Mouse (Mus musculus) CD4-positive helper T cell, adult 2 months (primary cell): ENCODE results near the gene Ncf4.

Experiments used
- DNase-seq: peaks from one replicate; pipeline ENCODE4 v3.0.0-alpha.2; 2012; ENCODE audit warnings: low read depth, missing footprints, low spot score

Gene Ncf4

DNA sequence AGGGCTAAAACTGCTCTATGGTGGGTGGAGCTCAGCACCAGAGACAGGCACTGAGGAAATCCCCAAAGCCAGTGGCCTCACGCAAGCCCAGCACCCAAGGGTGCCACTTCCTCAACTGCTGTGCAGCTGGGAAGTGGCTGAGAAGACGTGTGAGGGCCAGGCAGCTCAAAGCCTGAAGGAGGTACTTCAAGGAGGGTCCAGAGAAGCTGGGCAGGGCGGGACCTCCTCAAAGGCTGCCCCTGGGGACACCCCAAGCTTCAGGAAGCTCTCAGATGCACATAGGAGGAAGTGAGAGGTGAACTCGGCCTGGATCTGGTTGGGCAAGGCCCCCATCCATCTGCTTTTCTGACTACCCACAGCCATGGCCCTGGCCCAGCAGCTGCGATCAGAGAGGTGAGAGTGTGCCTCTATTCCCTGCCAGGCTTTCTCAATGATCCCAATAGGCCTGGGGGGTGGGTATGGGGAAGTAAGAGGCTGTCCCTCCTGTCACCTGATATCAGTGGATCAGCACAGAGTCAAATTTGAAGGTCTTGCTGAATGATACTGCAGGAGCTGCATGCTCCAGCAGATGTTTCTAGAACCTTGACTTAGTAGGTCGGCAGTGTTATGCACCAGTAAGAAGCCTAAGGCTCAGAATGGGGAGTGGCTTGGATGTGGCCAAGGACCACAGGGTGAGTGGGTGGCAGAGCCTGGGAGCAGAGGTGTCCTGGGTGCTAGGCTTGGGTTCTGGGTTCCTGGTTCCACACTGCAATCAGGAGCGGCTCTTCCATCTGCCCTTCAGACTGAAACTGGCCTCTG lies at the start of gene Ncf4:
TSS of gene Ncf4 (plus strand) at position 107 of the 798 bp plus-strand sequence.
- DNase-seq = peak; percentile 77

DNA sequence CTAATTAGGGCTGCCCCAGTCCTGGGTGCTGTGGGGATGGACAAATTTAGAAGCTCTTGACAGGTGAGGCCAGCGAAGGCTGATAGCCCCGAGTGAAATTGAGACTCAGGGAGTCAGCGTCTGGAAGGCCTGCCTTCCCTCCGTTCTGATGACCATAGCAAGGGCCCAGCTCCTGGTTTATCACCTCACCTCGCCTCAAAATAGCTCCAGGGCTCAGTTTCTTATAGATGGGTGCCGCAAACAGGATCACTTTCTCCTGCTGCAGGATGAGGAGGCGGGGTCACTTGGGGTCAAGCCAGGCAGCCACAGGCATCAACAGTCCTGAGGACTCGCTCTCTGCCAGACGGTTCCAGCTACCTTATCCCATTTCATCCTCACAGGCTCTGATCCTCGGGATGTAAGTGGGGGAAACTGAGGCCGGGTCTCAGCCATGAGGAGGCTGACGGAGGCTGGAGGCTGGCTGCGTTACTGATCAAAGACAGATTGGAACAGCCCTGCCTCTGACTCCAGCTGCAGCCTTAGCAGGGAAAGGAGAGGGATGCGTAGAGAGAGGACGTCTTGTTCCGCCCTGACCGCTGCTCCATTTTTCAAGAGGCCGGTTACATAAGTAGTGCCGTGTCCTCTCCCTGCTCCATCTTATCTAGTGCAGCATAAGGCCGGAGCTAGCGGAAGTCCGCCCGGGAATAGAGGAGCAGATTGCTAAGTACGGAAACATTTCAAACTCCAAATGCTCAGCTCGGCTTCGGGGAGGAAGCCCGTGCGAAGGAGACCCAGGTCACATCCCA lies 49.3 kb upstream of the Ncf4 start:
- no peak for DNase-seq

DNA sequence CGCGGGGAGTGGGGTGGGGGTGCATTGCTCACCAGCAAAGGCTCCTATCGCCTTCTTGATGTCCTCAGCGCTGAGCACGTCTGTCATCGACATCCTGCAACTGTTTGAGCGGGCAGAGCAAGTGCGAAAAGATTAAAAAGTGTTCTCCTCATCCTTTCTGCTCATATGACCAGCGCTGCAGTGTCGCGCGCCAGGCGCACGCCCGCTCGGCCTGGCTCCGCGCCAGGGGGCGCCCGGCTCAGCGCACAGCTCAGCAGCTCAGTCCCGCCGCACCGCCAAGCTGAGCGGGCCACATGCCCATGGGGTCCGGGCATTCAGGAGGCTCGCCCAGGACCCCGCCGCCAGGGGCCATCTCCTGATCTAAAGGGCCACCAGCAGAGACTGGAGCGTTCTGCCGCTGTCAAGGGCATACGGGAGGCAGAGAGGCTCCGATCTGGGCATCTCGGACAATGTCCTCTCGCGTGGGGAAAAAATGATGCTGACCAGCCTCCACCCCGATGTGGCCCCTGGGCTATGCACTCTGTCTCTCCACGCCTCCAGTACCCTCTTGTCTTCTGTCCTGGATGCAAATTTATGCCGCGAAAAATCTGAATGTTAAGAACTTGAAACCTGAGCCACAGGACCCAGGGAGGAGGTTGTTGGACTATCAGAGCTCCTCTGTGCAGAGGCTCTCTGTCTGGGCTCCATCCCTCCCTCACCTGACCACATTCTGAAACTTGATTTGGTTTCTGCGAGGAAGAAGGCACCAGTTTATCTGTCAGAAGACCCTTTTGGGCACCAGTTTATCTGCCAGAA lies 40.4 kb upstream of the Ncf4 start:
- no peak for DNase-seq

DNA sequence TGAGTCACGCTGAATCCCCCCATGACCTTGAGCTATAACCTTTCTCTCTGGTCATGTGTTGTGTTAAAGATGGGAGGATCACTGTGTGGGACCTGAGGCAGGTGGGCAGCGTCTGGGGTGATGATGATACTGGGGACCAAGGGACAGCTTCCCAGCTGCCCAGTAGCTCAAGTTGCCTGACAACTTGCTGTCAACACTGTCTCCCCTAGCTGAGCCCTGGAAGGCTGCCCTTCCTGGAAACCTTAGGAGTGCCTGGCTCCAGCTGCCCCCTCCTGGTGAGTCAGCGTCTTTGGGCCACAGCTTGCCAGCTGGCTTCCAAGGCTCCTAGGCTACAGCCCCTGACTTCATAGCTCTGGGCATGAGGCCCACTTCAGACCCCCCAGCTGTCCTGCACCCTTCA lies 39.4 kb upstream of the Ncf4 start:
- no peak for DNase-seq

DNA sequence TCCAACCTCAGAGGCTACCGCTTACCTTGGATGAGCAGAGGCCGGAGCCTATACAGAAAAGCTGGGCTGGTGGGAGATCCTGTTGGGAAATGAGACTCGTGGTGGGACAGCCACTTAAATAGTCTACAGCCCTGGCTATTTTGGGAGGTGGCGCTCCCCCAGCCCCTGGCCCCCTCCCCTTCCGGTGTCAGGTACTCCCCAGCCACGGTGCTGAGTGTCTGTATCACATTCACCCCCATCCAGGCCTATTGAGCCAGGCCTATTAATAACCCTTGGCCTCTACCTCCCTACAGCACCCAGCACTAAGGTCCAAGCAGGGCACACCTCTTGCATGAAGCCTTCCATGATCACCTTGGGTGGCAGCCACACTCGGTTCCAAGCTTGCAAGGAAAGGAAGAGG lies 38.3 kb upstream of the Ncf4 start, which contains the start of gene Pvalb:
TSS of gene Pvalb (minus strand) at position 89 of the 400 bp plus-strand sequence.
- DNase-seq = no peak

DNA sequence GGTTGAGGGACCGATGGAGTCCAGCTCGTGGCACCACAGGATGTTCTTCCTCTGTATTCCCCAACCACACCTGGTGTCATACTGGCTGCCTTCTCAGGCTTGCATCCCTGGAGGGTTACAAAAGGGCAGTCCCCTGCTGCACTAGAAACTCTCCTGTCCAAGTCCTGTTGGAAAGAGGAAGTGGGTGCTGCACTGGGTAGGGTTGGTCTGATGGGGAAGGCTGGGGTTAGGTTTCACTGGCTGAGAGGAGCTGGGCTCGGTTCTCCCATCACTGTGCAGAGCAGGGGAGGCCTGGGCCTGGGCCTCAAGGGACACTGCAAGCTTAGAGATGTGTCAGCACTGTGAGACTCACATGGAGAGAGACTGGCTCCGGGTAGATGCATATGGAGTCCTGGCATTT lies 34.4 kb upstream of the Ncf4 start:
- no peak for DNase-seq

DNA sequence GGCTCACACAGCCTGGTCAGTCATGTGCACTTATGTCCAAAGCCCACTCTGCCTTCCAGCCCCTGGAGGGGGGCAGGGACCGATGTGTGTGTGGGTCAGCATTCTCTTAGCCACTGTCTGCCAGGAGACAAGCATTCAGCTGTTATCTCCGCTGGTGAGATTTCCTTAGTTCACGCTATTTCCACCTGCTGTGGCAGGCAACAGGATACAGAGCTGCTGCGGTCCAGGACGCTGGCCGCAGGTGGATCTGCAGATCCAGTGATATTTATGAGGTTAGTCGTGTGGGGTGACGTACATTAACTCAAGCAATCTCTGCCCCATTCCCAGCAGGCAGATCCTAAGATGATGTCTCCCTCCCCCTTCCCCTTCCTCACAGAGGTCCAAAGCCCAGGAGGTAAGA lies 33.2 kb upstream of the Ncf4 start:
- no peak for DNase-seq

DNA sequence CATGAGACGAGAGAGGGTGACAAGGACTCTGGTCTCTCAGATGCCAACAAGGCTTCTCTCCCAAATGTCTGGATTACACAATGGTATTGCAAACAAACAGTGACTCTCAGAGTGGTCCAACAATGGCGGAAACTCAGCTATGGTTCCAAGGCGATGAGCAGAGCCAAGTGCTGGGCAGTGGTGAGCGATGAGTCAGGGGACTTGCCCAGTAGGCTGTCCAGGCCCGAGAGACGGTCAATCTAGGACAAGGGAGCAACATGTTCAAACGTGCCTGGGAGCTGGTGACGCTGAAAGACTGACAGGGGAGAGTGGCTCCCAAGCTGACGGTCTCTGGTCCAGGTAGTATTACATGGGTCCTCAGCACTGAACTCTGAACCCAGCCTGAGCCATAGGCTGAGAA lies 29.3 kb upstream of the Ncf4 start:
- no peak for DNase-seq

DNA sequence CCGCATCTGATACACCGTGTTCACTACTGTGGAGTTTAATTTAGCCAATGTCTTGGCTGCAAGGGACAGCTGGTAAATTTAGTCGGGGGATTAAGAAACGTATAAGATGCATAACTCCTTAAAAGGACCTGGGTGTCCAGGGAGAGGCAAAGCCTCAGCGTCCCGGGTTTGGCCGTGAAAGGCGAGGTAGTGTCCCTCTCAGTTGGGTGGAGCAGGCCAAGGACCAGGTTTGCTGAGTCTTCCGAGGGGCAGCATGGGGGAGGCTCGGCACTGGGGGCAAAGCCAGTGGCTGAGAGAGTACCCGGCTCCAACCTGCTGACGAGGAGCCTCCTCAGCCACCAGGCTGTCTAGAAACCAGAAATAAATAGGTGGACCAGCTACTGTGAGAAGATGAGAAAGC lies 16.8 kb upstream of the Ncf4 start:
- DNase-seq = no peak

DNA sequence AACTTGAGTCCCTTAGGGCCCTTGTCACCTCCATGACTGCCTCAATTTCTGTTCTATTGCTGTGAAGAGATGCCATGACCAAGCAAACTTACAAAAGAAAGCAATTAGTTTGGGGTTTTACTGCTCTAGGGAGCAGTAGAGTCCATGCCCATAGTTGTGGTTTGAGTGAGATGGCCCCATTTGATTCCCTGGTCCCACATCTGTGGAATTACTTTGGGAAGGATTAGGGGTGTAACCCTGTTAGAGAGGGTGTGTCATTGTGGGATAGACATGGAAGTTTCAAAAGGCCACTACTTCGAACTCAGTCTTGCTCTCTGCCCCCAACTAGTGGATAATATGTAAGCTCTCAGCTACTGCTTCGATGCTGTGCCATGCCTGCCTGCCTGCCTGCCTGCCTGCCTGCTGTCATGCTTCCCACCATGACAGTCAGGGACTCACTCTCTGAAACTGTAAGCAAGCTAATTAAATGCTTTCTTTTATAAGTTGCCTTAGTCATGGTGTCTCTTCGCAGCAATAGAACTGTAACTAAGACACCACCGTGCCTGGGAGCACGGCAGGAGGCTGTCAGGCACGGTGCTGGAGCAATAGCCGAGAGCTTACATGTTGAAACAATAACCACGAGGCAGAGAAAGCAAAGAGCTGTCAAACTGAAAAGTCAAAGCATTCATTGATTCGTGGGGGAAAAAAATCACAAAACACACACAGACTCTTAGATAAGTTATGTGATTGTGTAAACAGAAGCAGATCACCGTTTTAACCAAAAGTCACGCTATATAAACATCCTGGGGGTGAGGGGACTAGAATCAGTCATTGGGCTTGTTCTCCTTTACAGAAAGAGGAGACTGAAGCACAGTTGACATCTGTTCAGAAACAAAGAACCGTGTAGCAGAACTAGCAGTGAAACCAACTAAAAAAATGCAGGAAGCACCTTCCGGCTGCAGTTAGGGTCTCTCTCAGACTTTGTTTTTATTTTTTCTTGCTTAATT lies 13.0 kb upstream of the Ncf4 start:
- no peak for DNase-seq

DNA sequence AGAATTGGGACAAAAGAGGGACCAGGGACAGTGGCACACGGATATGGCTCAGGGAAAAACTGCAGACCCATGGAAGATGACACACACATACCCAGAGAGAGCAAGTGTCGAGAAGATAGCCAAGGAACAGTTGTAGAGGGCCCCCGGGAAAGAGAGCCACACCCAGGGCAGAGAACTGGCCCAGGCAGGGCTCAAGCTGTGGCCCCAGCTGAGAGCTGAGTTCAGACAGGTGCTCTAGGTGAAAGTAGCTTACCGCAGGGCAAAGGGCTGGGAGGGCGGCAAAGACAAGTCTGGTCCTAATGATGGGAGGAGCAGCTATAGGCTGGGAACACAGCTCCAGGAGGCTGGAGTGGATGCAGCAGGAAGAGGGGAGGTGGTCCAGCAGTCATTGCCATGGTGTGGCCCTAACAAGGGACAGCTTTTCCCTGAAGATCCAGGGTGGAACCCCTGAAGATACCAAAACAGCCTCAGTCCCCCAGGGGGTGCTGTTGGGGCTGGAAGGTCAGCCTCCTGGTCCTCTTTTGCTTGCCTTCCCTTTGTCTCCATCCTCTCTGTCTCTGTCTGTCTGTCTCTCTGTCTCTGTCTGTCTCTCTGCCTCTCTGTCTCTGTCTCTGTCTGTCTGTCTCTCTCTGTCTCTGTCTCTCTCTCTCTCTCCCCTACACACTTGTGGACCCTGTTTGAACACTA lies 9.6 kb upstream of the Ncf4 start:
- DNase-seq = no peak

DNA sequence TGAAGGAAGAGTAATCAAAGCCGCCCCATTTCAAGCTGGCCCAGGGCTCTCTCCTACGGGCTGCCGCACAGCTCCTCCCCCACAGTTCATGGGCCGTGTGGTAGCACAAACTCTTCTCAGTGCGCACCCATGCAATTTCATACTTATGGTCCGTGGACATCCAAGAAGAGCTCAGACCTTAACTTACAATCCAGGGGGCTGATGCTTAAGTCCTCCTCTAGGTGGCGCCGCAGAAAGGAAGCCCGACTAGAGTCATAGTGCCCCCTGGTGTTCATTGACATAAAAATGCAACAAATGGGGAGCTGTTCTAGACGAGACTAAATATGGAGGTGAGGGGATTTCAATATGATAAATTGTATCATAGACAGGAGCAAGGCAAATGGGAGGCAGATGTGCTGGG lies 5.1 kb upstream of the Ncf4 start:
- DNase-seq = peak; percentile 82

DNA sequence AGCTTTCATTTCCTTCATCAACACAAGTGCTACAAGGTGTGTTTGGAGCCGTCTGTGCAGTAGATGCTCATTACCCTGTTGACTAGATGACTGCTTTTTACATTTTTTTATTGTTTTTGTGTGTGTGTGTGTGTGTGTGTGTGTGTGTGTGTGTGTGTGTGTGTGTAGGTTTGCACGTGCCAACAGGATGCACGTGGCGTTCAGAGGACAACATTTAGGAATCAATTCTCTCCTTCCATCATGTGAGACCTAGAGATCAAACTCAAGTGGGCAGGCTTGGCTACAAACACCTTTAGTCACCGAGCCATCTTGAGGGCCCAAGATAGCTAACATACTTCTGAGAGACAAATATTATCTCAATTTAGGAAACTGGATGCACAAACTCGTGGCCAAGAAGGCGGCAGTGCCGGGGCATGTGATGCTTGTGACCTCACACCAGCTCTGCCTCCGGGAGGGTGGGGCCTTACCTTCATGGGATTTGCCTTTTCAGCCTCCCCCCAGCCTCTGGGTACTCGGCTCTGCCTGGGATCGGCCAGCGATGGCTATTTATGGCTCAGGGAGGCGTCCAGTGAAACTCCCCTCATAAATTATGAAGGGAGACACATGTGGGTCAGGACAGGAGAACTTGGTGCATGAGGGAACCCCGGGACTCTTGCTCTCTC lies 4.5 kb upstream of the Ncf4 start:
- no peak for DNase-seq

DNA sequence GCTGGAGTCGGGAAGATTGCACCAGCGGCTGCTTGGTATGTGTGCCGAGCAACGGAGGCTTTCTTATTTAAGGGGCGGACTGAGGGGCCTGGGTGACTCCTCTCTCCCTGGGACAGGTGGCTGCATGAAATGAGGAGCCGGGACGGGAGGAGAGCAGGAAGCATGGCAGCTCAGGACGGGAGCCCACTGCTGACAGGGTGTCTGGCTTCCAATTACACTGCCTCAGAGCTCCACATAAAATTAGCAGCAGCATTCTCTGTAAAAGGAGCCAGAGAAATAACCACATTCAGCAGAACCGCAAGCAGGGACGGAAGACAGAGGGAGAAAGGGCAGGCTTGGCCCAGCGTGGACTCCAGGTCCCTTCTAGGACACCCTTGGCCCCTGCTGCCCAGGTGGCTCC lies 3.3 kb upstream of the Ncf4 start:
- no peak for DNase-seq

DNA sequence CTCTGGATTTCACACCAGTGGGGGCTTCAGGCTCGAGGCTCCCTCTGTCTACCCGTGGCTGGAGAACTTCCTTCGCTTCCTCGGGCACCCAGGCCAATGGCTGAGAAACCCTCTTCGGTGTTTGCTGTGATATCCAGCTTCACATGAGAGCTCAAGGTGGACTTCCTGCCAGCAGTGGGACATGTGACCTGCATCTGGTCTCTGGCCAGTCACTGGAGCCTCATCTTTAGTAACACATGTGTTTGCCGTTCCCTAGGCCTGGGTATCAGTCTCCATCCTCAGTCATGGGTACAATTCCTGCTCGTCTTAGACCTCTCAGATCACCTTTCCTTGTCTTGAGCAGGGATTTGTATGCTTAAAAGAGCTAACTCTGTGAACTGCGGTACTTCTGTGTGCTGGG lies 1.5 kb upstream of the Ncf4 start:
- no peak for DNase-seq

DNA sequence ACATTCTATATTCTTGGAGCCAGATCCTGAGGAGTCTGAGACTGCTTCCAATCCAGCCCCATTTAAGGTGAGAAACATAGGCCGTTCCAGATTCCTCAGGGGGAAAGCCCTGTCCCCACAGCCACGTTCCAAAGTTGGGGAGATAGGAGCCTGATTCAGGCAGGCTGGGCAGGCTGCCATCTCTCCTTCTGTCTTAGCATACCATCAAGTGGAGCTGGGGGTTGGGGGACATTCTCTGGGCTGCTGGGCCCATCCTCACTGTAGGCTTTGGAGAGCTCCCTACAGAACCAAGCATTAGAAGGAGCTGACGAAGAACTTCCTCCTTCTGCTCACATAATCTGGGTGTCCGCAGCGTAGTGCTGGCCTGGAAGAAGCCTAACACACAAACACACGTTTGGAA lies 827 bp upstream of the Ncf4 start:
- no peak for DNase-seq

DNA sequence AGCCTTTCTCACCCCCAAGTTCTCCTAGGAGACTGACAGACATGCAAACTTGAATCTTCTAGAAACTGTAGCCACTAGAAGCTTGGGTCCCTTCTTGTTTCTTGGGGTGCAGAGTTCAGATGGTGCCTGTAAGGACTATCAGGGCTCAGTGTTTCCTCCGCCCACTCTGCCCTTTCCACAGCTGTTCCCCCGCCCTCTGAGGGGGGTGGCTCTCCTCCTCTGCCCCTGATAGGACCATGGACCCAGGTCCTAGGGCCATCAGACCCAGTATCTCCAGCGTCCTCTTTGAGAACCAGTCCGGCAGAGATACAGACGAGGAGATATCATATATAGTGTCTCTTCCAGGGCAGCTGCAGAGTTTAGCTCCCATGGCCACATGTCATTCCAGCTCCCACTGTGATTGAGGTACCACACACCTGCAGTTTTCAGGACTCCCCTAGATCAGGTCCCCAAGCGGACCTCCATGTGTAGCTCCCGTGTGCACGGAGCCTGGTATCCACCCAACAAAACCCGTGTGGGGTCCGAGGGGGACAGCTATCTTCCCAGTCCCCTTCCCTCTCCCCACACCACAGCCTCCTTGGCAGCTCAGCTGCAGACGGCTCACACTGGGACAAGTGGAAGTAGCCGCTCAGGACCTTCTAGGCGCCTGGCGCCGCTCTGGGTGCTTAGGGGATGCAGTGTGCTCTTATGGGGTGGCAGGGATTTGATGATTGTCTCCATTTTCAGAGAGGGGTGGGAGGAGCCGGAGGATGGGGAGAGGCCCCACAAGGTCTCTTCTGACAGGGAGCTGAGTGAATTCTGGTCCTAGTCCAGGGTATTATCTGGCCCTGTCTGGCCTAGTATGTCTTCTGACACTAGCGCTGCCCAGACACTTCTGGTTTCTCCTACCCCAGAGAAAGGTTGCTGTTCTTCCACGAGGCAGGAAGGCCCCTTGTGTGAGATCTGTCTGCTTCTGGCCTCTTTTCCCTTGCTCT lies 1.8 kb downstream of the Ncf4 start:
- DNase-seq = no peak

DNA sequence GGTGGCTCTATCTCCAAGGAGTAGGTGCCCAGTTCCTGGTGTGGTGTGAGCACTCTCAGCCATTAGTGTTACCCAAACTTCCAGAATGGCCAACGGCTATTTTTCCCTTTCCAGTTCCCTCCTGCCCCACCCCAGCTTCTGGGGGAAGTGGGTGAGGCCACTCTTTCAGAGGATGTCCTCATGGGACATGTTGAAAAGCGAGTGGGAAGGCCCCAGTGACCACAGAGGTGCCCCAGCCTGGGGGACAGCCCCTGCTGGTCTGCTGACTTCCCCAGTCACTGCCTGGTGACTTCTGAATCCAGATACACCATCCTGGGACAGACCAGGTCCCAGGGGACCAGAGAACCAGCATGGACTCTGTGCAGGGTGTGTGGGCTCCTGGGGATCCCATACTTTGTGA lies 3.1 kb downstream of the Ncf4 start:
- peak; percentile 19 for DNase-seq

DNA sequence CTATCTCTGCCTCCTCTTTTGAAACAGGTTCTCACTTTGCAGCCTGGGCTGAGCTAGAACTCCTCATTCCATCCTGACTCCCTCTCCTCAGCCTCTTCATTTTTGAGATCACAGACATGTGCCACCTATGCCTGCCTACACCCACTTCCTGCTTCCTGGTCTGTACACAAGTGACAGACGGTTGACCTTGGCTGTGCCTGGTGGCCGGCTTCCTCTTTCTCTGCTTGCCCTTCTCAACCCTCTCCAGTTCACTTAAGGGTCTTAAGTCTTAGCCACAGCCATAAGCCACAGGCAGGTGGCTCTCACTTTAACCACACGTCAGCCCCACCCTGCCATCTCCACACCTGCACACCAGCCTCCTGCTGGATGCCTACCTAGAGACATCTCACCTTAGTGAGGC lies 3.8 kb downstream of the Ncf4 start:
- peak; percentile 50 for DNase-seq
